Mouse (Mus musculus) CD8-positive naive resting alpha-beta T cell, adult 57 days (primary cell): Measurements from ENCODE around the gene Axl. TPM values are rescaled to one million over a fixed set of nuclear protein-coding genes. Genes with fewer than 3 reads are reported as not detected.

Experiments used
- total RNA-seq: library from RNA; stranded (reverse); gene quantifications from one replicate; pipeline ENCODE4 v1.2.4, GENCODE M21; 2023

Axl gene
- total RNA-seq = 5.1 TPM

GRCm38 (mm10) chr7:25788220-25789128, at the start of gene Axl:
Axl (minus strand) TSS chr7:25788705.

DNA sequence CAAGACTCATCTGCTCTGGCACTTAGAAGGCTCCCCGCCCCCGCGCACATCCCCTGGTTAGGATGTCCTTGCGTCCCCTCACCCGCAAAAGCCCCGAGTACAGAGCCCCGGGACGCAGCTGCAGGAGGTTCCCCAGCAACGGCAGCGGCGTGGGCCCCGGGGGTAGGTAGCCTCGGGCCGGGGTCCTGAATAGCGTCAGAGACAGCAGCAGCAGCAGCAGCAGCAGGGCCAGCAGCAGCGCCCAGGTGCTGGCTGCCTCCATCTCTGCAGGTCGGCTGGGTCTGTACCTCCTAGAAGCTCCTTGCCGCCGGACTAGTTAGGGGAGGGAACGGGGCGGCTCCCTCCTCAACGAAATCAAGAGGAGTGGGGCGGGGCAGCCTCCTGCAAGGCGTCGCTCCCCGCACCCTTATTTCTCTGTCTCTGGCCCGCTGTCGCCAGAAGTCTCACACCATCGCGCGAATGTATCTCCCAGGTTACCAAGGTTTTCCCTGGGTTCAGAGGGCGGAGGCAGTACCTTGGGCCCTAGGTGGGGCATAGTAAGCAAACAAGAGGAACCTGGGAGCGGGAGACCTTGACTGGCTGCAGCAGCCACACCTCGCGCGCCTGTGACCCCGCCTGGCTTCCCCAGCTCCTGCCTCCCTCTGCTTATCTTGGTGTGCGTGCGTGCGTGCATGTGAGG, 27.9 kb upstream of the Axl start, which contains the start of gene Cyp2s1:
Cyp2s1 (minus strand) TSS at position 673 of the 679 bp plus-strand sequence.

GRCm38 (mm10) chr7:25754738-25755467, 33.6 kb downstream of the Axl start, which contains the start of gene Hnrnpul1:
Hnrnpul1 (minus strand) TSS chr7:25754757.

DNA sequence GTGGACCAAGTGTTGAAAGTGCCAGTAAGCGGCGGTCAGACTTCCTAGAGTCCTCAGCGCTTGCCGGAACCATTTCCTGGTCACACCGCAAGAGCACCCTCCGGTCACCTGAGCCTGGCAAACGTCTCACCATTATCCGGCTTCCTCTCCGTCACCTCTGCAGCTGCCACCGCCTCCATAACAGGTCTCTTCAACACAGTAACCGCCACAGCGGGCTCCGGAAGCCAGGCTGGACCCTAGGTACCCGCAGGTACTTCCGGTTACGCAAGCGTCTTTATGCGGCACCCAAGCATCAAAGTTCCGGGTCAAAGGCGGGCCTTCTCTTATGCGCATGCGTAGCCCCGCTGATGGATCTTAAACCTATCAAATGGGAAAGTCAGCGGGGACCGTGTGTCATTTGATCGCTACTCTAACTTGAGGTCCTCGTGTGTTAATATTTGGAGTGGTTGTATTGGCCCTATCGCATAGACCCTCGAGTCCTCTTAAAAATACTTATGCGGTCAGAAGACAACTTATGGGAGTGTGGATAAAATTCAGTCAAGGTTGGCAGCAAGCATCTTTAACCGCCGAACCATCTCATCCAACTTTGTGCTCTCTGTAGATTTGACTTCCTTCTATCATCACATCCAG, 69.6 kb downstream of the Axl start, which contains the start of gene Ccdc97:
Ccdc97 (minus strand) TSS at position 301 of the 630 bp plus-strand sequence.

Other genes starting within 250 kb of the Axl start
- gene Ceacam2, start 248.8 kb downstream of the Axl start, total RNA-seq = 0.67 TPM
- gene Erich4, start 172.8 kb downstream of the Axl start, total RNA-seq = not detected
- 72.9 TPM for gene Dmac2, start 169.3 kb downstream of the Axl start, total RNA-seq
- gene B3gnt8, start 162.1 kb downstream of the Axl start, total RNA-seq = 2.9 TPM
- 25.8 TPM for gene Bckdha, start 129.7 kb downstream of the Axl start, total RNA-seq
- 51.6 TPM for gene Exosc5, start 129.5 kb downstream of the Axl start, total RNA-seq
- not detected for gene Tmem91, start 113.5 kb downstream of the Axl start, total RNA-seq
- 22.8 TPM for gene B9d2, start 107.9 kb downstream of the Axl start, total RNA-seq
- gene Tgfb1, start 101.7 kb downstream of the Axl start, total RNA-seq = 123 TPM
- gene Ccdc97, start 69.6 kb downstream of the Axl start, total RNA-seq = 87.8 TPM
- gene Hnrnpul1, start 33.9 kb downstream of the Axl start, total RNA-seq = 208 TPM
- 5.0 TPM for gene Cyp2s1, start 28.2 kb upstream of the Axl start, total RNA-seq
- not detected for gene Cyp2b10, start 108.9 kb upstream of the Axl start, total RNA-seq